In the genomic region with DNA sequence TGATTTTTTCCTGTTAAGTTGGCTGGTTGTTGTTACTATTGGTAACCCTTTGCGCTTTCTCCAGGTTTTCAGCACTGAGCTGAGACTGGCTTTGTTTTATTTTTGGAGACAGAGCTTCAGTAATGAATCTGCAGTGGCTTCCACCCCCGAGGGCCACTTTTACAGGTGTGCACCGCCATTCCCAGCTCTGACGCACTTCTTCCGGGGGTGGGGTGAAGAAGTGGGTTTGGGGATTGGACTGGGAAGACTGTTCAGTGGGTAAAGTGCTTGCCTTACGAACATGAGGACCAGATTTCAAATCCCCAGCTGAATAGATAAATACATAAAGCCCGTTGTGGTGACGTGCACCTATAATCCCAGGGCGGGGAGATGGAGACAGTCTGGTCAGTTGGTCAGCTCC, we compare ENCODE assay signal across 25 mouse cellular contexts. TPM values are rescaled to one million over a fixed set of nuclear protein-coding genes. Genes with fewer than 3 reads are reported as not detected.
DNase-seq lines count a peak whose midpoint lies in the region; ATAC-seq and TF ChIP-seq lines count a peak whose summit lies in the region.
"Had no signal": no experiment of that assay in that cellular context is flagged by ENCODE, and none has a peak within 500 bp of the region (broad histone marks: within the 10 kb centered on the region; RNA-seq: fewer than 3 reads in every experiment).

No protein-coding gene starts in this region.

- no peak overlapping the region for H3K4me2 ChIP-seq in forebrain, postnatal 0 days (ENCODE audit: low read depth)
- H3K4me2 ChIP-seq in lung, embryonic 15.5 days = no peak overlapping the region
- H3K4me2 ChIP-seq in midbrain, embryonic 15.5 days = no peak overlapping the region
- no peak overlapping the region for H3K4me2 ChIP-seq in midbrain, postnatal 0 days (ENCODE audit: low read depth, low read length, poor library complexity, severe bottlenecking)
- H3K4me2 ChIP-seq: embryonic facial prominence, embryonic 15.5 days; forebrain, embryonic 15.5 days; heart, embryonic 11.5 days; heart, embryonic 15.5 days had no signal

- 80% methylated on average over 9 of the region's 9 CpGs for WGBS in forebrain, postnatal 0 days
- WGBS in forebrain, embryonic 10.5 days = 87% methylated on average over 9 of the region's 9 CpGs
- WGBS in lung, embryonic 15.5 days = 65% methylated on average over 9 of the region's 9 CpGs
- 81% methylated on average over 9 of the region's 9 CpGs for WGBS in midbrain, embryonic 15.5 days
- WGBS in midbrain, postnatal 0 days = 84% methylated on average over 9 of the region's 9 CpGs

- H3K27ac ChIP-seq in forebrain, postnatal 0 days (ENCODE audit: low read depth, low read length) = no peak overlapping the region
- no peak overlapping the region for H3K27ac ChIP-seq in forebrain, embryonic 10.5 days
- peak overlapping the region; percentile 45; the same call in 1 of the 2 replicates for H3K27ac ChIP-seq in lung, embryonic 15.5 days
- H3K27ac ChIP-seq in midbrain, embryonic 15.5 days = 0 out of 2 replicates have a peak overlapping the region, but pooled peaks have one; percentile 25
- no peak overlapping the region for H3K27ac ChIP-seq in midbrain, postnatal 0 days (ENCODE audit: low read depth, low read length)
- H3K27ac ChIP-seq: embryonic facial prominence, embryonic 15.5 days; forebrain, embryonic 15.5 days; heart, adult 2 months; heart, embryonic 15.5 days; hindbrain, embryonic 10.5 days had no signal

- H3K4me1 ChIP-seq in forebrain, postnatal 0 days (ENCODE audit: insufficient read depth) = no peaks in the 10 kb centered on the region
- peaks cover 10% of the 10 kb centered on the region for H3K4me1 ChIP-seq in forebrain, embryonic 10.5 days
- peaks cover 28% of the 10 kb centered on the region for H3K4me1 ChIP-seq in lung, embryonic 15.5 days
- peaks cover 14% of the 10 kb centered on the region; the same call in 1 of the 2 replicates for H3K4me1 ChIP-seq in midbrain, embryonic 15.5 days
- peaks cover 2% of the 10 kb centered on the region; the same call in 1 of the 2 replicates for H3K4me1 ChIP-seq in midbrain, postnatal 0 days (ENCODE audit: insufficient read depth, low read length)

- DNase-seq in forebrain, postnatal 0 days = peak; percentile 16
- no peak for DNase-seq in forebrain, embryonic 10.5 days (ENCODE audit: extremely low spot score, low spot score)
- no peak for DNase-seq in lung, postnatal 4 days
- DNase-seq in midbrain, postnatal 0 days (ENCODE audit: low spot score) = no peak
- DNase-seq in brain, adult 2 months (ENCODE audit: low read depth, low spot score) = peak; percentile 32
- DNase-seq: adrenal gland, adult 8-10 months; adrenal gland, postnatal 36 days; B cell, adult 2 months; cerebellum, adult 11 months; cerebellum, adult 8-10 months; cerebellum, postnatal 14 days; embryo, embryonic 11 days; gastrocnemius, postnatal 10 days; heart, adult 2 months; heart, postnatal 14 days had no signal

- no peak overlapping the region for H3K9ac ChIP-seq in forebrain, postnatal 0 days
- H3K9ac ChIP-seq in lung, embryonic 15.5 days = no peak overlapping the region
- H3K9ac ChIP-seq in midbrain, embryonic 15.5 days = no peak overlapping the region
- H3K9ac ChIP-seq in midbrain, postnatal 0 days (replicated peaks; ENCODE audit: low read length, poor library complexity, severe bottlenecking) = no peak overlapping the region
- H3K9ac ChIP-seq: embryonic facial prominence, embryonic 15.5 days; forebrain, embryonic 15.5 days; heart, embryonic 15.5 days had no signal

- TF ChIP-seq CTCF in forebrain, postnatal 0 days (IDR thresholded peaks at IDR 0.05; ENCODE audit: low read depth) = no peak
- TF ChIP-seq CTCF in midbrain, postnatal 0 days (IDR thresholded peaks at IDR 0.05) = no peak

- H3K36me3 ChIP-seq in forebrain, postnatal 0 days (ENCODE audit: insufficient read depth) = no peaks in the 10 kb centered on the region
- no peaks in the 10 kb centered on the region for H3K36me3 ChIP-seq in forebrain, embryonic 10.5 days (replicated peaks)
- H3K36me3 ChIP-seq in lung, embryonic 15.5 days = no peaks in the 10 kb centered on the region
- H3K36me3 ChIP-seq in midbrain, embryonic 15.5 days (replicated peaks) = no peaks in the 10 kb centered on the region
- no peaks in the 10 kb centered on the region for H3K36me3 ChIP-seq in midbrain, postnatal 0 days (ENCODE audit: insufficient read depth, low read length)
- H3K36me3 ChIP-seq: embryonic facial prominence, embryonic 15.5 days; forebrain, embryonic 15.5 days; G1E; heart, embryonic 15.5 days; hindbrain, embryonic 10.5 days had no signal

- no peak overlapping the region for H3K4me3 ChIP-seq in forebrain, postnatal 0 days (ENCODE audit: low read depth, low read length)
- H3K4me3 ChIP-seq in forebrain, embryonic 10.5 days = no peak overlapping the region
- H3K4me3 ChIP-seq in lung, embryonic 15.5 days = no peak overlapping the region
- H3K4me3 ChIP-seq in midbrain, embryonic 15.5 days = no peak overlapping the region
- H3K4me3 ChIP-seq in midbrain, postnatal 0 days (ENCODE audit: low read depth, low read length) = no peak overlapping the region
- H3K4me3 ChIP-seq: embryonic facial prominence, embryonic 15.5 days; erythroblast, embryonic 14.5 days; forebrain, embryonic 15.5 days; heart, adult 2 months; heart, embryonic 15.5 days; hindbrain, embryonic 10.5 days had no signal

- H3K27me3 ChIP-seq in forebrain, postnatal 0 days (ENCODE audit: insufficient read depth, low read length) = no peaks in the 10 kb centered on the region
- H3K27me3 ChIP-seq in forebrain, embryonic 10.5 days (ENCODE audit: poor library complexity, severe bottlenecking) = no peaks in the 10 kb centered on the region
- no peaks in the 10 kb centered on the region for H3K27me3 ChIP-seq in lung, embryonic 15.5 days
- no peaks in the 10 kb centered on the region for H3K27me3 ChIP-seq in midbrain, embryonic 15.5 days (replicated peaks)
- no peaks in the 10 kb centered on the region for H3K27me3 ChIP-seq in midbrain, postnatal 0 days (ENCODE audit: insufficient read depth, low read length)
- H3K27me3 ChIP-seq: embryonic facial prominence, embryonic 15.5 days; forebrain, embryonic 15.5 days; heart, embryonic 15.5 days had no signal

- peak; percentile 53 for ATAC-seq in forebrain, postnatal 0 days
- ATAC-seq in lung, embryonic 15.5 days (ENCODE audit: borderline replicate concordance, extremely low read depth, low FRiP score, low TSS enrichment) = no peak; the same call in 1 of the 2 replicates
- peak; percentile 42; the same call in 1 of the 2 replicates for ATAC-seq in midbrain, embryonic 15.5 days (replicated peaks)
- ATAC-seq in midbrain, postnatal 0 days (ENCODE audit: low FRiP score) = no peak
- ATAC-seq: CD4-positive, CD25-positive, alpha-beta regulatory T cell, adult 4 months; forebrain, embryonic 15.5 days had no signal

- H3K9me3 ChIP-seq in forebrain, postnatal 0 days (ENCODE audit: low read length) = no peaks in the 10 kb centered on the region
- no peaks in the 10 kb centered on the region; the same call in 1 of the 2 replicates for H3K9me3 ChIP-seq in forebrain, embryonic 10.5 days
- H3K9me3 ChIP-seq in lung, embryonic 15.5 days = no peaks in the 10 kb centered on the region
- no peaks in the 10 kb centered on the region for H3K9me3 ChIP-seq in midbrain, embryonic 15.5 days
- no peaks in the 10 kb centered on the region for H3K9me3 ChIP-seq in midbrain, postnatal 0 days (ENCODE audit: low read length)
- H3K9me3 ChIP-seq: embryonic facial prominence, embryonic 15.5 days; forebrain, embryonic 15.5 days; heart, embryonic 15.5 days; hindbrain, embryonic 10.5 days had no signal

RNA-seq across cellular contexts. Expression of a gene that starts 23.9 kb away (rescaled TPM):
- 240 and 341 TPM in 2 replicates for total RNA-seq in forebrain, postnatal 0 days (2014; rRNA removed)
- polyA plus RNA-seq in forebrain, postnatal 0 days (2015; fragmentation: Nextera tagmentation; extraction: Ambion mirVana) = 251 and 328 TPM in 2 replicates
- polyA plus RNA-seq in forebrain, embryonic 10.5 days (2016; fragmentation: Nextera tagmentation; extraction: Ambion mirVana) = 206 and 216 TPM in 2 replicates
- 446 and 476 TPM in 2 replicates for polyA plus RNA-seq in lung, embryonic 15.5 days (2015; fragmentation: Nextera tagmentation; extraction: Ambion mirVana)
- 326 and 328 TPM in 2 replicates for polyA plus RNA-seq in midbrain, embryonic 15.5 days (2015; fragmentation: Nextera tagmentation; extraction: Ambion mirVana)
- total RNA-seq in midbrain, postnatal 0 days (2014; rRNA removed) = 379 and 425 TPM in 2 replicates
- polyA plus RNA-seq in midbrain, postnatal 0 days (2015; fragmentation: Nextera tagmentation; extraction: Ambion mirVana) = 406 and 441 TPM in 2 replicates

RNA-seq across cellular contexts. Expression of a gene that starts 44.8 kb away (rescaled TPM):
- 13.2 and 16.0 TPM in 2 replicates for total RNA-seq in forebrain, postnatal 0 days (2014; rRNA removed)
- 3.4 and 5.1 TPM in 2 replicates for polyA plus RNA-seq in forebrain, postnatal 0 days (2015; fragmentation: Nextera tagmentation; extraction: Ambion mirVana)
- polyA plus RNA-seq in forebrain, embryonic 10.5 days (2016; fragmentation: Nextera tagmentation; extraction: Ambion mirVana) = 8.2 and 8.9 TPM in 2 replicates
- 3.9 and 4.6 TPM in 2 replicates for polyA plus RNA-seq in lung, embryonic 15.5 days (2015; fragmentation: Nextera tagmentation; extraction: Ambion mirVana)
- 8.9 and 9.9 TPM in 2 replicates for polyA plus RNA-seq in midbrain, embryonic 15.5 days (2015; fragmentation: Nextera tagmentation; extraction: Ambion mirVana)
- total RNA-seq in midbrain, postnatal 0 days (2014; rRNA removed) = 14.8 and 17.3 TPM in 2 replicates
- 4.6 and 5.0 TPM in 2 replicates for polyA plus RNA-seq in midbrain, postnatal 0 days (2015; fragmentation: Nextera tagmentation; extraction: Ambion mirVana)

Comparison
In these comparisons a context has a peak if more than half of its experiments do, and no peak if none do; other contexts are left out.
1. ATAC-seq: peak in forebrain, postnatal 0 days (single experiment) and midbrain, embryonic 15.5 days (single experiment); none in lung, embryonic 15.5 days (single experiment) and midbrain, postnatal 0 days (single experiment).
2. DNase-seq: peak in forebrain, postnatal 0 days (single experiment) and brain, adult 2 months (single experiment); none in forebrain, embryonic 10.5 days (single experiment), lung, postnatal 4 days (0 of 2) and midbrain, postnatal 0 days (single experiment).
3. H3K27ac ChIP-seq: peak in lung, embryonic 15.5 days (single experiment) and midbrain, embryonic 15.5 days (single experiment); none in forebrain, postnatal 0 days (single experiment), forebrain, embryonic 10.5 days (single experiment) and midbrain, postnatal 0 days (single experiment).